Mouse (Mus musculus): ENCODE results near the gene Ubtf.
"Not testable (repeated sequence)": the region's sequence is repeated elsewhere in the genome, so short reads cannot be mapped to it uniquely, and the experiment has no call there.

Ubtf gene

GRCm38 (mm10) chr11:102297577-102298556, 21.7 kb downstream of the Ubtf start:
- in situ Hi-C loops (cut with MboI; ENCODE audit: unreplicated experiment in 2 of 2), result loop anchor here in 1 of 2 experiments (10.0 kb wide), 1 partner anchor 257 kb away; the partner anchor contains the start of gene Gpatch8

DNA sequence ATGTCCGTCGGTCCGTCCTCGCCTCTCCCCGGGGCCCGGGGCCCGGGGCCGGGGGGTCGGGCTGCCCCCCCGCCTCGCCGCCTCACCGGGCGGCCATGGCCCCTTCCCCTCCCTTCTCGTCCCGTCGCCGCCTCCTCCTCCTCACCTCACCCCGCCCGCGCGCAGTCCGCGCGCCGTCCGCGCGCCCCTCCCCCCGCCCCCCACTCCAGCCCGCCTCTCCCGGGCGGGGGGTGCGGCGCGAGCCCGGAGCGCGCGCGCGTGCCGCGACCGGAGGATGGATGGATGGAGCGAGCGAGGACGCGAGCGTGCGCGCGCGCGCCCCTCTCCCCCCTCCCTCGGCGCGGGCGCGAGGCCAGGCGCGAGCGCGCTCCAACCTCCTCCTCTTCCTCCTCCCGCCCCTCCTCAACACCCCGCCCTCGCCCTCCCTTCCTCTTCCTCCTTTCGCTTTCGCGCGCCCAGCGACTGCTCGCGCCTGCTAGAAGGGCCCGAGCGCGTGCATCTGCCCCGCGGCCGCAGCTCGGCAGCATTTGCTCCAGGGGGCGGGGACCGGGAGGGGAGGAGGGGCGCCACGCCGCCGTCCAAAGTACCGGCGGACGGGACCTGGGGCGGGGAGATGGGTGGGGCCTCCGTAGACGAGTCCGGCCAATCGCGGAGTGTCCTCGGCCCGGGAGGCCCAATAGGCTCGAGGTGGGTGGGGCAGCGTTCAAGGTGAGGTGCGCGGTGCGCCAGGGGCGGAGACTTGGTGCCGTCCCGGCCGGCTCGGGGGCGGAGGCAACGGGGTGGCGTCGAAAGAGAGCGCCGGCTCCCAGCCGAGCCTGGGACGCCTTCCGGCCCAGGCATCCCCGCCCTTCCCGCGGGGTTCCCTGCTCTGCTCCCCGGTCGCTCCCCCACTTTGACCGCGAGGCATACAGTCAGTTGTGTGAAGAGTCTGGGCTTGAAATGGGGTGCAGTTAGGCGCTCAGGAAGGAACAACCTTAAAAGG, 22.8 kb downstream of the Ubtf start, which contains the start of gene Atxn7l3:
TSS of gene Atxn7l3 (minus strand) at position 141 of the 982 bp plus-strand sequence.
- in situ Hi-C loops (cut with MboI; ENCODE audit: unreplicated experiment in 2 of 2), result loop anchor here in 1 of 2 experiments (10.0 kb wide), 1 partner anchor 258 kb away; the partner anchor contains the start of gene Gpatch8

DNA sequence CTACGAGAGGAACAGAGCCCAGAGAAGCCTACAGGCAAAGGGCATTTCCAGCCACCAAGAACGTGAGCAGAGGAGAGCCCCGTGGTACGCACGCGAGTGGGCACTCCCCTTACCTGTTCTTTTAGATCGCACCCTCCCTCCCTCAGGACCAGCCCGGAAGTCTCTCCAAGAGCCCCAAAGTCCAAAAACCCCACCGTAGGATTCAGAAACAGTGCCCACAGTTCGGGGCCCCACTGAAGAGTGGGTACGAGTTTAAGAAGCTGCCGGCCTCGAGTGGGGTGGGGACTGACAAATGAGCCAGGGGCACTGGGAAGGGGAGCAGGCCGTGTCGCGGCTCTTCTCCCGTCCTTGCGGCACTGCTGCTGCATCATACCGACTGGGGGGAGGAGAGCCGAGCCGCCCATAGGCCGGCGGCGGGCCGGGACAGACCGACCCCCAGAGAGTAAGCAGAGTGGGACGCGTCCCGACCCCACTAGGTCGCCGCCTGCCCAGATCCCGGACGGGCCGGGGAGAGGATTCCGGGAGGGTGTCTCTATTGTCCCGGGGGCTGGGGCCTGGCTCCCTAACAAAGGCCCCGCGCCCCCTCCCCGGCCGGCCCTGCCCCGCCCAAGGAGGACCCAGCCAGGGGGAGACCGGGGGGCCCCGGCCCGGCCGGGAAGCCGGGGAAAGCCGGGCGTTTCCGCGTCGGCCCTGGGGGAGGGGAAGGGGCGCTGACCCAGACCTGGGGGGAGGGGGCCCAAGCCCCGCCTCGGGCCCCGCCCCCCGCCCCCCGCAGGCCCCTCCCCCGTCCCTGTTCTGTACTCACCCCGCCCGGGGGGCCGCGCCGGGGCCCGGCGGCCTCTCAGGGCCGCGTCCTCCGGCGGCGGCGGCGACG, 23.7 kb downstream of the Ubtf start:
- in situ Hi-C loops (cut with MboI; ENCODE audit: unreplicated experiment in 2 of 2), result loop anchor here in 1 of 2 experiments (10.0 kb wide), 1 partner anchor 259 kb away; the partner anchor contains the start of gene Gpatch8

DNA sequence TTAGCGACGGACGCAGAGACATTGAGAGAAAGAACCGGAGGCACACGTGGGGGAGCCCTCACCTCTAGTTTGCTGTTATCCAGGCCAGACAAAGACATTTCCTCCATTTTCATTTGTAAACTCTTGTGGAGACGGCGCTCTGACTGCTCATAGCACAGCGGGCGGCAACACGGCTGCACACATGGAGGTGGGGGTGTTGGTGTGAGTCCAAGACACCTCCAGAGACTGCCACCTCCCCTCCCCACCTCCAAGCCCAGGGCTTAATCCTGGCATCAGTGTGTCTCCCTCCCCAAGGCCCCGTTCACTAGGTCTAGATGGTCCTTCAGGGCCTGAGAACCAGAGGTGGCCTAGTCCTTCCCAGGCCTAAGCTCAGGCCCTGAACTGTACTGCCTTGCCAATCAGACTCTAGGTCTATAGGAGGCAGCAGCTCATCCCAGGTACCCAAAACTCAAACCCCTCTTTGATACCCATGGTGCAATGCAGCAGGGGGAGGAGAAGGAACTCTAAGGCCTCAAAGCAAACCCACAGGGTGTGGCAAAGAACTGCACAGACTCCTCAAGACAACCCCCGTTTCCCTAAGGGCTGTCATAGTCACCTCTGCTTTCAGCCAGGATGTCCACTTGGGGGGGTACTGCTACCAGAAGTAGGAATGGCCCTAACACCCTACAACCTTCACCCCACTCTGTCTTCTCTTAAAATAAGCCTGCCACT, 24.5 kb downstream of the Ubtf start:
- in situ Hi-C loops (cut with MboI; ENCODE audit: unreplicated experiment in 2 of 2), result loop anchor here in 1 of 2 experiments (10.0 kb wide), 1 partner anchor 260 kb away; the partner anchor contains the start of gene Gpatch8

- in situ Hi-C loops (cut with MboI; ENCODE audit: unreplicated experiment in 2 of 2), result loop anchor here in 1 of 2 experiments (10.0 kb wide), 1 partner anchor 260 kb away; the partner anchor contains the start of gene Gpatch8
Observed at GRCm38 (mm10) chr11:102294416-102294815, 25.1 kb downstream of the Ubtf start.

- in situ Hi-C loops (cut with MboI; ENCODE audit: unreplicated experiment in 2 of 2), result loop anchor here in 1 of 2 experiments (10.0 kb wide), 1 partner anchor 261 kb away; the partner anchor contains the start of gene Gpatch8
Observed at GRCm38 (mm10) chr11:102293971-102294370, 25.6 kb downstream of the Ubtf start.

DNA sequence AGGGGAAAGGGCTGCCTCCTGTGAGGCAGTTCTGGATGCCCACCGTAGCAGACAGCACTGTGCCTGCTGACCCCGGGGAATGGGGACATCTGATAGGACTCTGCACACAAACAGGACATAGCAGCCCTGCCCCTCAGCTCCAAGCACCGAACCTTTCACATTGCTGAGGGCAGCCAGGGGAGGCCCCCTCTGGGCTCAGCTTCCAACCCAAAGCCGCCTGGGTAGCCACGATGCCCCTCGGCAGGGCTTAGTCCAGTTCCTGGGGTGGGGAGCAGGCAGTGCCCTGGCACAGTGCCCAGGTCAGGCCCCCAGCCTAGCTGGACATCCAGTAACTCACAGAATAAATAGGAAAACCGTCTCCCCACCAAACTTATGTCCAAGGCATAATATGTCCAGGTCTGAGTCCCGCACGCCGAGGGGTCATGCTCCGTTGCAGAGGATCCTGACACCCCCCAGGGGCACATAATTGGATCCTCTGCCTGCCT, 28.4 kb downstream of the Ubtf start:
- in situ Hi-C loops (cut with MboI; ENCODE audit: unreplicated experiment in 2 of 2), result loop anchor here in 1 of 2 experiments (10.0 kb wide), 1 partner anchor 264 kb away; the partner anchor contains the start of gene Gpatch8

DNA sequence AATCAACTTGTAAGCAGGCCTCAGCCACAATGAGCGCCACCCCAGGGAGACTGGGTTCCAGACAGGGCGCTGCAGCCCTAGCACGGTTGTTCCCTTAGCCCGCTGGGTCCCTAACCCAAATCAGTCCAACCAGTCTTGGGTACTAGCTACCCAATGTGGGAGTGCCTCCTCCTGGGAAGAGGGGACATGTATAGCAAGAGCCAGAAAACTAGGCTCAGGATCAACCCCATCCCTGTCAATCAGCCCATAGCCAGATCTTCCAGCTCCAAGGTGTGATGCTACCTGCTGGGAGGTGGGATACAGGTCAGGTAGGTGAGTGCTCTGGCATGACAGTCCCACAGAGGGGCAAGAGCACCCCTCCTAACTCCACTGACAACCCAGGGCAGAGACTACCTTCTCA, 29.4 kb downstream of the Ubtf start:
- in situ Hi-C loops (cut with MboI; ENCODE audit: unreplicated experiment in 2 of 2), result loop anchor here in 1 of 2 experiments (10.0 kb wide), 1 partner anchor 265 kb away; the partner anchor contains the start of gene Gpatch8

DNA sequence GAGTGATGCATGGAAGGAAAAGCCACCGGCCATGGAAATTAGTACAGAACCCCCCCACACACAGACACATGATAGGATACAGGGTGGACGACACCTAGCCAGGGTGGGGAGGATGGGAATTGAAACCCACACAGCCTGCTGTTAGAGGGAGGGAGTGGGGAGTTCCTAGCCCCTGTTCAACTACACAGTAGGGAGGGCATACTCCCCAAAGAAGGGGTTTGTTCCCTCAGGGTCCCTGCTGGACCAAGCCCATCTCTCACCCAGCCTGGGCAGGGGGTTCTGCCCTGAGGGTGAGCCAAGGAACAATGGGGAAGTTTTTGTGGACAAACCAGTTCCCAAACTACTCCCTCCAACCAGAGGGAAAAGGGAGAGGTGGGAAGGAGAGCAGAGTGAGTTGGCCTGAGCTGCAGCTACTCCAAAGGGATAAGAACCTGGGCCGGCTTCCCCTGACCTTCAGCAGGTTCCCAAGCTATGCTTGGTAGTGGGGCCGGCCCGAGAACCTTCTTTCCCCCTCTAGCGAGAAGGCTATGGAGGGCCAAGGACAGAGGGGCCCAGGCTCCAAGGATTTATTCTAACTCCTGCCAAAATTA, 29.9 kb downstream of the Ubtf start:
- in situ Hi-C loops (cut with MboI; ENCODE audit: unreplicated experiment in 2 of 2), result loop anchor here in 1 of 2 experiments (10.0 kb wide), 1 partner anchor 265 kb away; the partner anchor contains the start of gene Gpatch8

DNA sequence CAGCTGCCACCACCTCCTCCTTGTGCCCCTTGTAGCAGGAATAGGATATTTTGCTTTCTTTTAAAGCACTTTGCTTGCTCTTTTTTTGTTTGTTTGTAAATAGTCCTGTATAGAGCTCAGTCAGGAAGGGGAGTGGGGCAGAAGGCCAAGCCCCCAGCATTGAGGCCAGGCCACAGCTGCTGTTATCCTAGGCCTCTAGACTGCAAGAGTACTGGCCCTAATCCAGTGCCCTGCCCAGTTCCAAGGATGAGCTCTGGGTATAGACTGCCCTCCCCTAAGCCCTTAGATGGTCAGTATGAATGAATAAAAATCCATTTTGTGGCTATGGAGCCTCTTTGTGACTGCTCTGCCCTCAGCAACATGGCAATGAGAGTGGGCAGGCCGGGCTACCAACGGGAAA, 30.6 kb downstream of the Ubtf start:
- in situ Hi-C loops (cut with MboI; ENCODE audit: unreplicated experiment in 2 of 2), result no loop called here

GRCm38 (mm10) chr11:102288027-102288804, 31.3 kb downstream of the Ubtf start:
- in situ Hi-C loops (cut with MboI; ENCODE audit: unreplicated experiment in 2 of 2), result no loop called here

GRCm38 (mm10) chr11:102287485-102287884, 32.1 kb downstream of the Ubtf start:
- in situ Hi-C loops (cut with MboI; ENCODE audit: unreplicated experiment in 2 of 2), result no loop called here

GRCm38 (mm10) chr11:102285095-102285834, 34.3 kb downstream of the Ubtf start:
- in situ Hi-C loops (cut with MboI; ENCODE audit: unreplicated experiment in 2 of 2), result no loop called here

- in situ Hi-C loops (cut with MboI; ENCODE audit: unreplicated experiment in 2 of 2), result no loop called here
Observed at GRCm38 (mm10) chr11:102284501-102285094, 34.9 kb downstream of the Ubtf start, which contains the start of gene Tmub2. Tmub2 (plus strand) TSS chr11:102284931.

- in situ Hi-C loops (cut with MboI; ENCODE audit: unreplicated experiment in 2 of 2), result no loop called here
Observed at GRCm38 (mm10) chr11:102283922-102284321, 35.6 kb downstream of the Ubtf start.

DNA sequence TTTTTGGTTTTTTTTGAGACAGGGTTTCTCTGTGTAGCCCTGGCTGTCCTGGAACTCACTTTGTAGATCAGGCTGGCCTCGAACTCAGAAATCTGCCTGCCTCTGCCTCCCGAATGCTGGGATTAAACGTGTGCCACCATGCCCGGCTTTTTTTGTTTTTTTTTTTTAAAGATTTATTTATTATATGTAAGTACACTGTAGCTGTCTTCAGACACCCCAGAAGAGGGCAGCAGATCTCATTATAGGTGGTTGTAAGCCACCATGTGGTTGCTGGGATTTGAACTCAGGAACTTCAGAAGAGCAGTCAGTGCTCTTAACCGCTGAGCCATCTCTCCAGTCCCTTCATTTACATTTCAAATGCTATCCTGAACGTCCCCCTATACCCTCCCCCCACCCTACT, 39.3 kb downstream of the Ubtf start:
- in situ Hi-C loops (cut with MboI; ENCODE audit: unreplicated experiment in 2 of 2), result not testable (repeated sequence)
